Mouse (Mus musculus) CD4-positive, CD25-positive, alpha-beta regulatory T cell (primary cell): ENCODE results near the gene 3425401B19Rik. TPM values are rescaled to one million over a fixed set of nuclear protein-coding genes. Genes with fewer than 3 reads are reported as not detected.

ENCODE experiments used
- polyA plus RNA-seq: library from polyadenylated mRNA; unstranded; fragments of 100-300 nt; shearing (Covaris generic); gene quantifications from one replicate; pipeline ENCODE4 v1.2.1, GENCODE M21; 2017

Gene 3425401B19Rik
- not detected for polyA plus RNA-seq

DNA sequence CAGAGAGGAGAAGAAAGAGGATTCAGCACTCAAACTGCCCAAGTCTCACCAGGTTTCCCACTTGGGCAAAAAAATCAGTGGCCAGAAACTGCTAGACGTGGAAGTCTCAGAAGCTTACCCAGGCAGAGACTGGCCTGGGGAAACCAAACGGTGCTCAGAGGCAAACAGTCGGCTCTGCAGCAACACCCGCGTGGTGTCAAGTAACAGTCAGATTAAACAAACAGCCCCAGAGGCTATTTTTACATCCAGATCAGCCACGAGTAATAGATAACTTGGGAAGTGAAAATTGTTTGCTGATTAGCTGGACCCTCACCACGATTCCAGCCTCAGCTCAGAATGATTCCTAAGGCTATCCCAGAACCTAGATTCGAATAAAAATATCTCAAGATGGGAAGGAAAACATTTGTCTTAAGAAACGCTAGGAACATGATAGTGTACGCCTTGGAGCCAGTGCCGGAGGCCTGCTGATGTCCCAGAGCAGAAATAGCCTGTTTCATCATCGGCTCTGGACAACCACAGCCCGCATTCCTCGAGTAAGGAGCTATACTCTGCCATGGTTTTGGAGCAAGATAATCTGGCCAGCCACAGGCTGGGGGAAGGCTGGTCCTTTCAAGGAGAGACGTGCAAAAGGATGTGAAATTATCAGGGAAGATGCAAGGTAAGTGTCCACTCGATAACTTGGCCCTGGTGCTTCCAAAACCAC is at the start of gene 3425401B19Rik:
3425401B19Rik (minus strand) TSS at position 170 of the 703 bp plus-strand sequence.

Other genes starting within 250 kb of the 3425401B19Rik start
- gene Slc18a3, start 220.4 kb downstream of the 3425401B19Rik start, polyA plus RNA-seq = not detected
- not detected for gene Chat, start 219.3 kb downstream of the 3425401B19Rik start, polyA plus RNA-seq
- 31.6 TPM for gene Ercc6, start 171.8 kb downstream of the 3425401B19Rik start, polyA plus RNA-seq
- gene Prrxl1, start 85.9 kb downstream of the 3425401B19Rik start, polyA plus RNA-seq = not detected
- 7.3 TPM for gene Tmem273, start 100.7 kb upstream of the 3425401B19Rik start, polyA plus RNA-seq
- not detected for gene Fam170b, start 148.7 kb upstream of the 3425401B19Rik start, polyA plus RNA-seq
- gene Vstm4, start 171.5 kb upstream of the 3425401B19Rik start, polyA plus RNA-seq = 0.14 TPM